Mouse (Mus musculus) T-helper 2 cell (primary cell): ENCODE measurements around the gene Lrmda.
"Not testable (repeated sequence)": the region's sequence is repeated elsewhere in the genome, so short reads cannot be mapped to it uniquely, and the experiment has no call there.

ENCODE experiments used
- in situ Hi-C: fragments of 300-600 bp; cut with MboI, MseI; formaldehyde crosslinking; loops from one replicate; pipeline ENCODE4 v1.15.1; 2025; ENCODE audit warnings: high pct_unique_total_duplicates

The Lrmda gene

GRCm38 (mm10) chr14:22781709-22782108, 762.2 kb downstream of the Lrmda start:
- in situ Hi-C loops: loop anchor here (25.0 kb wide), 1 partner anchor 756 kb away; no protein-coding TSS in a partner anchor

- in situ Hi-C loops: loop anchor here (25.0 kb wide), 1 partner anchor 755 kb away; no protein-coding TSS in a partner anchor
Observed at GRCm38 (mm10) chr14:22782365-22782764, 762.9 kb downstream of the Lrmda start.

GRCm38 (mm10) chr14:22783211-22784161, 764.0 kb downstream of the Lrmda start:
- in situ Hi-C loops: loop anchor here (25.0 kb wide), 1 partner anchor 754 kb away; no protein-coding TSS in a partner anchor

DNA sequence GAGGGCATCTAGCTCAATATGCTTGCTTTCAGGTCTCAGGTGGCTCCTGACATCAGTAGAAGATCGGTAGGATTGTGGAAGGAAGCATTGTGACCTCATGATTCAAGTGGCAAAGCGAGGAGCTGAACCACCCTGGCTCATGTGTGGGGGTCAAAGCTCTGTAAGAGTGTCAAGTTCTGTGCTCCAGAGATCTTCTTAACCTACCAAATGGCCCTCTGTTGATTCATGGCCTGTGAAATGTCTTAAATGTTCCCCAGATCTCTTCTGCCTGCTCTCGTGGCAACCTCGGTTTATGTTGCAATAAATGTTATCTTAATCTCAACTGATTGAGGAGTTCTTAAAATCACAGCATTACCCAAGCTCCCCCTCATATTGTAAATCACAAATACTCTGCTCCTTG, 780.5 kb downstream of the Lrmda start:
- in situ Hi-C loops: no loop called here

- in situ Hi-C loops: no loop called here
Observed at GRCm38 (mm10) chr14:22800871-22801636, 781.5 kb downstream of the Lrmda start.

DNA sequence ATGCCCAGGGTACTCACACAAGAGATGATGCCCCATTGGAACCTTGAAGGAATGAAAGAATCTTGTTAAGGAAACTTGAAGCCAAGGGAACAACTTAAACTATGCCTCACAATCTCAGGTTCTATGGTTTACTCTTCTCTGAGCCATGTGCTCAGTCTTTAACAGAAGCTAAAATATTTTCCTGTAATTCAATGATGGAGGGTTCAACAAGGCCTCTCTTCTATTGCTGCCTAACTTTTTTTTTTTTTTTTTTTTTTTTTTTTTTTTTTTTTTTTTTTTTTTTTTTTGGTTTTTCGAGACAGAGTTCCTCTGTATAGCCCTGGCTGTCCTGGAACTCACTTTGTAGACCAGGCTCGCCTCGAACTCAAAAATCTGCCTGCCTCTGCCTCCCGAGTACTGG, 782.2 kb downstream of the Lrmda start:
- in situ Hi-C loops: not testable (repeated sequence)

DNA sequence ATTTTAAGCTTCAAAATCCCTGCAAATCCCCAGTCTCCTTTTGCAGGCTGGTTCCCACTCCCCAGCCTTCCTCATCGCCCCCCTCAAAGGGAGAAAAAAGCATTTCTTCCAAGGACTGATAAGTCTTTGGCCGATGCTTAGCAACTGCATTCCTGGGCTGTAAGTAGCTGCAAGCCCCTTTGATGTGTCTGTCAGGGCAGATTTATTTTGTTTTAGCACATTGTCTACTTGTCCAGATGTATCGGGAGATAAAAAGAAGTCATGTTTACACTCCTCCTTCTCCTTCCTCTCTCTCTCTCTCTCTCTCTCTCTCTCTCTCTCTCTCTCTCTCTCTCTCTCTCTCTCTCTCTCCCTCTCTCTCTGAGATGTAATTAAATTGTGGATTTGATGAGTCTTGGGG, 787.8 kb downstream of the Lrmda start:
- in situ Hi-C loops: no loop called here

- in situ Hi-C loops: no loop called here
Observed at GRCm38 (mm10) chr14:22807726-22808594, 788.4 kb downstream of the Lrmda start.

- in situ Hi-C loops: no loop called here
Observed at GRCm38 (mm10) chr14:22808595-22809166, 789.2 kb downstream of the Lrmda start.

- in situ Hi-C loops: no loop called here
Observed at GRCm38 (mm10) chr14:22809229-22809628, 789.7 kb downstream of the Lrmda start.

GRCm38 (mm10) chr14:22810531-22810930, 791.0 kb downstream of the Lrmda start:
- in situ Hi-C loops: no loop called here

DNA sequence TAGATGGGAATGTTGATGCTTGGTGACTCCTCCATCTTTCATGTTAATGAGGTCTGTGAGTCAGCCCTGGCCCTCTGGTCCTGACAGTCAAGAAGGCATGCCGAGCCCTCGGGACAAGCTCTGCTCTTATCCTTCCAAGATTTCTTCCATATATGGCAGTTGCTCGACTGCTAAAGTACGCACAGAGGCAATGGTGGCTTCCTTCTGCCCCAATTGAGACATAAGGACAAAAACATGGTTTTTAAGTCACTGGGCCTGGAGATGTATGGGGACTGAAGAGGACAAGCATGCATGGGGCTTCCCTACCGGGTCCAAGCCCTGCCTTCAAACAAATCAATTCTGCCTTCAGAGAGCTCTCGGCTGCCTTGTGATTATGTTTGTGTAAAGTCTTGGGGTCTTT, 793.3 kb downstream of the Lrmda start:
- in situ Hi-C loops: no loop called here

GRCm38 (mm10) chr14:22813389-22813788, 793.9 kb downstream of the Lrmda start:
- in situ Hi-C loops: no loop called here

- in situ Hi-C loops: no loop called here
Observed at GRCm38 (mm10) chr14:22814811-22815345, 795.4 kb downstream of the Lrmda start.

DNA sequence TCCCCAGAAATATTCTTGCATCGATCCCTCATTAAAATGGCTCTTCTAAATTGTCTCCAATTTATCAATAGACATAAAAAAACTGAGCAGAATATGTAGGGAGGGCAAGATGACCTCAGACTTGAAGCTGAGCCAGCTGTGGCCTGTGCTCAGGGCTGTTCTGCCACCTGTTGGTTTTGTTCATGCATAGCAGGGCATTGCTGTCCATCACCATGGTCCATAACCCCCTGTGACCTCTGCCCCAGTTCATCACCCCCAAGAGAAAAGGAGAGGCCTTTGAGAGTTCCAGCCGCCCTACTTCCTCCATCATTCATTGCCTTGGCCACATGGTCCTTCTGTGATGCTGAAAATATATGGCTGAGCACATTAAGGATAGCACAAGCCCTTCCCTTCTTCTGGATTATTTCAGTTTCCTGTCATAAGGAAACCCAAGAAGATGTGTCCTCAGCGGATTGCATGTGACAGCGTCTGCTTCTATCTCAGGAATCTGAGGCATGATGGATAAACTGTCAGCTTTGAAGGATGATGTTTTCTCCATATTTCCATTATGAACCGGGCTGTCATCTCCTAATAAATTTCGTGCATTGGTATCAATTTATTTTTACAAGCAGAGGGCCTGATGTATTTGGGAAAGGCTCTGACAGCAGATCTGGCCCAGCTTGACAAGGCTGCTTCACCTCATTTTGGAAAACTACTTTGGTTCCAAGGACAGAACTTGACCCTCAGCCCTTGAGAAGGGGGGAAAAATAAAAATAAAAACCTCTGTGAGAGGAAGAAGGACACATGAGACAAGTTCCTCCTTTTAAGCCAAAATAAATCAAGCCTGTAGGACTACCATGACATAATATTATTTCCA, 798.1 kb downstream of the Lrmda start:
- in situ Hi-C loops: no loop called here

GRCm38 (mm10) chr14:22818202-22818530, 798.7 kb downstream of the Lrmda start:
- in situ Hi-C loops: no loop called here

GRCm38 (mm10) chr14:22822942-22823341, 803.4 kb downstream of the Lrmda start:
- in situ Hi-C loops: loop anchor here (10.0 kb wide), 1 partner anchor 442 kb away; no protein-coding TSS in a partner anchor

DNA sequence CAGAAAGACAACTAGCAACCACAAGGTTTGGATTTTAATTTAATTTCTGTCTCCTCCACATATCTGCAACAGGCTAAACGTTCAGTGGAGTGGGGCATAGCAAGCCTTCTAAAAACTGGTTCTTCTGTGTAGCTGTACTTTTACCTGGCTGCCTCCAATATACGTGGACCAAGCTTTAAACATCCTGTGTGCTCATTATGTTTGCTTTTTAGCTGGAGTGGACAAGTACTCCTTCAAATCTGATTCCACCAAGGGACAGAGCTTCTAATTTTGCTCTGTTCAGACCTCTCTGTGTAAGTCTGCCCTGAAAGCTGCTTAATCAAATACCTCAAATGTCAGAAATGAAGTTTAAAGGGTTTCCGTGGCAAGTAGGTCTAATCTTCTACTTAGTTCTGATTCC, 807.3 kb downstream of the Lrmda start:
- in situ Hi-C loops: loop anchor here (10.0 kb wide), 1 partner anchor 438 kb away; no protein-coding TSS in a partner anchor

DNA sequence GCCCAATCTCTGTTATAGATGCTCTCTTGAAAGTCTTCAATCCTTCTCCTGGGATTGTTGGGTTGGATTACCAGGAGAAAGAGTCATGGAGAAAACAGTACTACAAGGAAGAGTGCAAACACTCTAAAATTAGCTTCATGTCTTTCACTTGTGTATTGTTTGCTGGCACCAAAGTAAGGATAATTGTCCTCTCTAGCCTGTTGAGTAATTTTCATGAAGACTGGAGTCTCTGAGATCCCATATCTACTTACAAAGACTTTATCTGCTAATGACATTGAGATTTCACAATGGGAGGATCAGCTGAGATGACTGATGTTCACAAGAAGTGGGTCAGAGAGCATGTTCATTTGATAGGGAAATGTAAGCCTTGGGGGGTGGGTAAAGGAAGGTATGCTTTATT, 817.5 kb downstream of the Lrmda start:
- in situ Hi-C loops: no loop called here

DNA sequence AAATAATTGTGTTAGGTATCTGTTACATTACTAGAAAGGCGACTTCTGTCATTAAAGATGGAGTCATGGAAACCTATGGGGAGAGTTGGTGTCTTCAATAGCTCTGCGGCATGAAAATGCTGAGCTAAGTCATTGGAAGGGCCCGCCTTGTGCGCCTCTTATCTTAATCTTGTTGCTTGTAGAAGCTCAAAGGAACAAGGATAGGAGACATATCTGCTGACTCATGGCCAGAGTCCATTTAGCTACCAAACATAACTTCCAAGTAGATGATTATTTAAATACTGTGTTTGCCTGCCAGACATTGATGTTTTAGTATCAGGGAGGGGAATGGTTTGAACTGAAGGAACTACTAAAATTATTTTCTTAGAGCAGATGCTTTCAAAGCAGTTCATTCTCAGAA, 821.6 kb downstream of the Lrmda start:
- in situ Hi-C loops: no loop called here
